Mouse (Mus musculus) monocyte, adult 2 months (primary cell): Measurements from ENCODE around the gene Vmn2r48.
"Not testable (repeated sequence)": the region's sequence is repeated elsewhere in the genome, so short reads cannot be mapped to it uniquely, and the experiment has no call there.

Experiments
- DNase-seq, 2 experiments: peaks; one replicate each; pipeline ENCODE4 v3.0.0; 2022; ENCODE audit warnings: low spot score in 2 of 2, low read depth in 1 of 2

Vmn2r48 gene

GRCm38 (mm10) chr7:9953485-9953884 is at the start of gene Vmn2r48:
Vmn2r48 (minus strand) TSS chr7:9953585.
- not testable (repeated sequence) for DNase-seq

- not testable (repeated sequence) for DNase-seq
Measured at GRCm38 (mm10) chr7:9992157-9992556, 38.8 kb upstream of the Vmn2r48 start, which contains the start of gene Vmn2r49. Vmn2r49 (minus strand) TSS chr7:9992257.
